Mouse (Mus musculus) G1E (cell line): ENCODE measurements around the gene H2-M10.5. TPM values are rescaled to one million over a fixed set of nuclear protein-coding genes. Genes with fewer than 3 reads are reported as not detected.
"Not testable (repeated sequence)": the region's sequence is repeated elsewhere in the genome, so short reads cannot be mapped to it uniquely, and the experiment has no call there.

Experiments
- ATAC-seq: 2 replicates; pipeline ENCODE4 v1.8.0; 2016; ENCODE audit warnings: mild to moderate bottlenecking; ENCODE audit not compliant: insufficient number of reproducible peaks, poor library complexity, low FRiP score, severe bottlenecking; ENCODE audit errors: extremely low read depth
- DNase-seq: peaks from one replicate; pipeline ENCODE4 v3.0.0; 2012; ENCODE audit warnings: low spot score
- H3K27me3 ChIP-seq: 2 replicates; pipeline ENCODE4 v1.6.1; 2012; ENCODE audit warnings: mild to moderate bottlenecking, low read length, inconsistent platforms; ENCODE audit not compliant: insufficient read depth
- H3K36me3 ChIP-seq: replicated peaks from 2 replicates; pipeline ENCODE3; 2012; ENCODE audit warnings: mild to moderate bottlenecking, inconsistent platforms
- H3K4me1 ChIP-seq: 2 replicates; pipeline ENCODE4 v1.6.1; 2012; ENCODE audit warnings: low read depth, low read length, inconsistent platforms, mixed read lengths; ENCODE audit not compliant: insufficient read depth
- H3K4me3 ChIP-seq: 2 replicates; pipeline ENCODE4 v1.5.1; 2012; ENCODE audit warnings: low read depth, mild to moderate bottlenecking, inconsistent platforms, low read length, moderate library complexity, mixed read lengths
- H3K9me3 ChIP-seq: replicated peaks from 2 replicates; pipeline ENCODE4 v1.6.1; 2012; ENCODE audit warnings: inconsistent platforms
- CTCF ChIP-seq: IDR thresholded peaks from 2 replicates; pipeline ENCODE4 v1.5.1; 2012; ENCODE audit warnings: low read depth, low read length, inconsistent platforms, mixed read lengths
- GATA1 ChIP-seq: IDR thresholded peaks from 2 replicates; pipeline ENCODE4 v1.6.1; 2012; ENCODE audit warnings: borderline replicate concordance, low read length, inconsistent platforms, mixed read lengths
- GATA2 ChIP-seq: IDR thresholded peaks from 2 replicates; pipeline ENCODE4 v1.6.1; 2012; ENCODE audit warnings: low read depth, low read length, inconsistent platforms, borderline replicate concordance
- POLR2AphosphoS5 ChIP-seq: IDR thresholded peaks from 2 replicates; pipeline ENCODE4 v1.6.1; 2012; ENCODE audit warnings: low read depth, low read length, inconsistent platforms; ENCODE audit not compliant: insufficient replicate concordance
- TAL1 ChIP-seq: conservative IDR thresholded peaks from 2 replicates; pipeline ENCODE4 v1.6.1; 2012; ENCODE audit warnings: low read depth, low read length, inconsistent platforms, mixed read lengths
- polyA plus RNA-seq: library from polyadenylated mRNA; stranded (reverse); fragments of >175 nt; gene quantifications from 2 replicates; pipeline ENCODE4 v1.2.3, GENCODE M21; 2012
- total RNA-seq, 2 experiments: library from RNA; stranded (forward) in 1 of 2; stranded (reverse) in 1 of 2; fragments of 200-1000 nt in 1 of 2; fragments of >200 nt in 1 of 2; fragmentation: Nextera tagmentation in 1 of 2; gene quantifications; 2 replicates each; pipeline ENCODE4 v1.2.3; 2014 to 2017

H2-M10.5 gene
- total RNA-seq (2014; fragmentation: Nextera tagmentation) (not detected in 2 replicates), total RNA-seq (2017) (not detected in 2 replicates), polyA plus RNA-seq (not detected in 2 replicates)

DNA sequence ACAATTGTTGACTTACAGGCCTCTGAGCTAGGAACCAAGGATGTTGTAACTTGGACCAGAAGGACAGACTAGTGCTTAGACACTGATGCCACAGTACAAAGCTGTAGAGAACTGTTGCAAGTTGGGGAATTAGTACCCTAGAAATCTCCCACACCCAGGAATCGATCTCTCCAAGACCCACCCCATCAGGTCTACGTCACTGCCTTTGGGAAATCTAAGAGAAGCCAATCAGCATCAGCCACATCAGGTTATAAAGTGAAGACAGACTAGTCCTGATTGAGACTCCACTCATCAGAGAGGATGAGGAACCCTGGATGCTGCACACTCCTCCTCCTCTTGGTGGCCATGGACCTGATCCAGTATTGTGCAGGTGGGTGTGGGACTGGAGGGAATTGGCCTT is at the start of gene H2-M10.5:
Gene H2-M10.5, plus strand, starts transcription at position 301 of the 400 bp plus-strand sequence.
- H3K4me3 ChIP-seq, ATAC-seq, H3K9me3 ChIP-seq, DNase-seq, H3K27me3 ChIP-seq, H3K4me1 ChIP-seq, H3K36me3 ChIP-seq: not testable (repeated sequence)

DNA sequence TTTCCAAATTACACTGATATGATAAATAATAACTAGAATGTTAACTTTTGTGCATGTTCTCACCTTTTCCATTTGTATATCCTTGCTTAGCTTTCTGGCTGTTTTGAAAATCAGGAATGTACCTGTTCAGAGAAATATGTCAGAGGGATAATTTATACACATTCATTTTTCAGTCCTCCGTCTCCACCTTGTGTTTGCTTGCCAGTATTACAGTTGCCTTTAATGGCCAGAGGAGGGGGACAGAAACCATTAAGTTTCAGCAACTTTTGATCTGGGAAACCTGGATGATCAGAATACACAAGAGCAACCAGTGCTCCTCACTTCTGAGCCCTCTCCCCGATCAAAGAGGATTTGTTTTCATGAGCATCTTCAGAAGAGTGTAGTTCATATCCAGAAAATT is 46.7 kb upstream of the H2-M10.5 start:
- Histone ChIP-seq H3K9me3 (no peaks in the 10 kb centered on the region), H3K4me1 (no peaks in the 10 kb centered on the region), H3K4me3 (no peak overlapping the region), H3K27me3 (no peaks in the 10 kb centered on the region), H3K36me3 (no peaks in the 10 kb centered on the region)
- TF ChIP-seq POLR2AphosphoS5 (no peak), GATA2 (no peak), TAL1 (no peak), CTCF (no peak), GATA1 (no peak)
- DNase-seq = no peak
- no peak for ATAC-seq

DNA sequence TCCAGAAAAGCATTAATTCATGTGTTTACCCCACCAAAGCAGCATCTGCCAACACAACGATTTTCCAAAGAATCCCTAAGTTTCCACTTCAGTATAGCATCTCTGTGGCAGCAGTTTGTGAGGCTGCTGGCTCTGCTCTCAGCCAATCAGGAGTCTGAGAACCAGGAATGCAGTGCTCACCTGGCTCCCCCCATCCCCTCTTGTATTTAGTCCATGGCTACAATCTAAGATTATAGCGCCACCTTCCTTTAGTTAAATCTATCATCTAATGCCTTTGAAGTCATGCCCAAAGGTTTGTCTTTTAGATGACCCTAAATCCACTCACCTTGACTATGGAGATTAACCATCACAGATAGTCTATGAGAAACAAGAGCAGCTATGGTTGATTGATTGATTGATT is 8.9 kb upstream of the H2-M10.5 start:
- no peak for TF ChIP-seq GATA2
- no peak for TF ChIP-seq GATA1
- TF ChIP-seq TAL1 = no peak
- TF ChIP-seq POLR2AphosphoS5 = no peak
- TF ChIP-seq CTCF = no peak
- ATAC-seq = no peak
- no peaks in the 10 kb centered on the region for H3K4me1 ChIP-seq

DNA sequence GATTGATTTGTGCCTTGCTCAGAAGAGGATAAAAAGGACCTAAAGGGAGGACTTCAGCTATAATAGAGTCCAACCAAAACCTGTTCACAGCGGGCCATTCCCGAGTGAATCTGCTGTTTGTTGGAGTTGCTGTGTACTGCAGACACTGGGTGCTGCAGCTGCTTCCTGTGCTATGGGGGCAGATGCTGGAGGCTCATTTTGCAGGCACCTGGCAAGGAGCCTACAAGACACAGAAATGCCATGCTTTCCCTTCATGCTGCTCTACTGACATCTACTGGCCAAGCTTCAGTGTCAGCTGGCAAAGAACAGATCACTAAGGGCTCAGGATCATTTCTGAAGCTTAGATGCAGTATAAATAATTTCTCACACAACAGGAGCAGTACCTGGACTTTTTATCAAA is 8.5 kb upstream of the H2-M10.5 start:
- DNase-seq, H3K4me1 ChIP-seq, H3K4me3 ChIP-seq, ATAC-seq, H3K36me3 ChIP-seq, H3K9me3 ChIP-seq, H3K27me3 ChIP-seq: not testable (repeated sequence)

More for the DNA sequence above, 8.9 kb upstream of the H2-M10.5 start:
- Histone ChIP-seq H3K27me3 (no peaks in the 10 kb centered on the region), H3K4me3 (no peak overlapping the region), H3K9me3 (no peaks in the 10 kb centered on the region), H3K36me3 (no peaks in the 10 kb centered on the region)
- DNase-seq = no peak

DNA sequence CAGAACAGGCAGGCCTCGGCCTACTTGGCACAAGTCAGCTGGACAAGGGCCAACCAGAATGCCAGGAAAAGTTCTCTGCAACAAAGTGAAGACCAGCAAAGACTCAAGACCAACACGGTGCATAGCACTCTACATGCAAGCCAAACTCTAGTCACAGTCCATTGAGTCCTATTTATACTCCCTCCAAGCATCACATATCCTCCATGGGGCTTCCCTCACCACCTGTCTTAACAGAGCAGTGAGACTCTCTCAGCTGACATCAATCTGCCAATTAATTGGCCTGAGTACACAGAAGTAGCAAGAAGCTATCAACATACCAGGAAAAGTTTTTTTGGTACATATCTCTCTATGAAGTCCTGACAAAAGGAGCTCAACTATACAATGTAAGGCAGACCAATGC is 7.3 kb upstream of the H2-M10.5 start:
- not testable (repeated sequence) for H3K27me3 ChIP-seq, DNase-seq, H3K36me3 ChIP-seq, ATAC-seq, H3K4me1 ChIP-seq, H3K9me3 ChIP-seq, H3K4me3 ChIP-seq

DNA sequence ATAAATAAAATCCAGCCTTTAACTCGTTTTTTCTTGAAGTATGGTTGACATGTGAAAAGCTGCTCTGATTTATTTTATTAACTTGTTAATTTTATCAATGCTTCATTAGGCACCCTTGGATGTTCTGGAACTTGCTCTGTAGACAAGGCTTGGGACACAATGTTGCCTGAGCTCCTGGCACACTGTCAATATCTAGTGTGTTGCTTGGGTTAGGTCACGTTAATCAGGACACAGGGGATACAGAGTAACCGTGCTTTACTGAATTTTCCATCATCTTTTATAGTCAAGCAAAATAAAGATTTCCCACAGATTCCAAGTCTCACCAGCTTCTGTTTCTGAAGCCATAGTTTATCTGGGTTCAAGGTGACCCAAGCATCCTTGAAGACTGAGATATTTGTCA is 8.8 kb downstream of the H2-M10.5 start:
- TF ChIP-seq CTCF (no peak), POLR2AphosphoS5 (no peak), GATA2 (no peak), TAL1 (no peak), GATA1 (no peak)
- Histone ChIP-seq H3K4me1 (no peaks in the 10 kb centered on the region), H3K36me3 (no peaks in the 10 kb centered on the region), H3K27me3 (no peaks in the 10 kb centered on the region), H3K4me3 (no peak overlapping the region), H3K9me3 (no peaks in the 10 kb centered on the region)
- no peak for DNase-seq
- no peak for ATAC-seq

DNA sequence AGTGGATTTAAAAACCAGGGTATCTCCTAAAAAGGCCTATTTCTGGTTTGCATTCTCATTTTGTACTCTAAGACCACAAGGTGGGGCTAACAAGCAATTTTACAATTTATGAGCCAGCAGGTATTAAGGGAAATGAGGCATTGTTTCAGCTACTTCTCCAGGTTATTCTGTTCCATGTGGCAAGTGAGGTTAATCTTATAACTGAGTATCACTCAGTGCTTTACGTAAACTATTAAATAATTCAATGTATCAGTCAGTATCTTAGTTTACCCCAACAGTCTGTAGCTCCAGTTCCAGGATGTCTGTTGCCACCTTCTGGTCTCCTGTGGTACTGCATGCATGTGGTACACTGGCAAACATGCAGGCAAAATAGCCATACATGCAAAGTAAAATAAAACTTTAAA is 13.8 kb downstream of the H2-M10.5 start:
- not testable (repeated sequence) for ATAC-seq, H3K4me1 ChIP-seq, H3K4me3 ChIP-seq

More for the DNA sequence above, 13.8 kb downstream of the H2-M10.5 start:
- DNase-seq, H3K9me3 ChIP-seq, H3K27me3 ChIP-seq, H3K36me3 ChIP-seq: not testable (repeated sequence)
- TF ChIP-seq CTCF = peak; percentile 32; the same call in 1 of the 2 replicates
